Mouse (Mus musculus) liver, adult 2 months (tissue): ENCODE data around the gene Gm4791.

ENCODE experiments used
- CTCF ChIP-seq: fragments of 200-500 bp; IDR thresholded peaks from 2 replicates; pipeline ENCODE4 v1.5.1; 2011; ENCODE audit warnings: low read depth, low read length, control low read depth
- POLR2A ChIP-seq: fragments of 200-500 bp; IDR thresholded peaks from 2 replicates; pipeline ENCODE4 v1.6.1; 2011; ENCODE audit warnings: low read length, control low read depth; ENCODE audit not compliant: insufficient read depth; ENCODE audit errors: extremely low read depth

GRCm38 (mm10) chr9:46980111-46980510 lies 18.4 kb upstream of the Gm4791 start:
- TF ChIP-seq CTCF (no peak), POLR2A (no peak)
